Mouse (Mus musculus): ENCODE measurements around the gene Zfyve19.

- TF ChIP-seq CTCF (IDR thresholded peaks at IDR 0.05; ENCODE audit: control insufficient read depth, insufficient read depth, insufficient read length) (no peak), MYOD1 (IDR thresholded peaks at IDR 0.05; ENCODE audit: control insufficient read depth, insufficient read length, low read depth) (no peak), USF1 (IDR thresholded peaks at IDR 0.05; ENCODE audit: low read depth) (no peak), MAX (IDR thresholded peaks at IDR 0.05) (no peak), FOSL1 (IDR thresholded peaks at IDR 0.05; ENCODE audit: insufficient read depth, low read length, poor library complexity, severe bottlenecking) (no peak), CEBPB (IDR thresholded peaks at IDR 0.05; ENCODE audit: low read depth) (no peak), MYOG (IDR thresholded peaks at IDR 0.05; ENCODE audit: control insufficient read depth, extremely low read depth, insufficient read length) (no peak)
These were observed 29.4 kb downstream of the Zfyve19 start for GRCm38 (mm10) chr2:119237871-119238220.
